Mouse (Mus musculus) G1E (cell line): ENCODE measurements around the gene Agk. TPM values are rescaled to one million over a fixed set of nuclear protein-coding genes. Genes with fewer than 3 reads are reported as not detected.
A peak's percentile ranks its signal among the peaks of the same experiment; 100 is the strongest.

Experiments
- ATAC-seq: 2 replicates; pipeline ENCODE4 v1.8.0; 2016; ENCODE audit warnings: mild to moderate bottlenecking; ENCODE audit not compliant: insufficient number of reproducible peaks, poor library complexity, low FRiP score, severe bottlenecking; ENCODE audit errors: extremely low read depth
- DNase-seq: peaks from one replicate; pipeline ENCODE4 v3.0.0; 2012; ENCODE audit warnings: low spot score
- H3K27me3 ChIP-seq: 2 replicates; pipeline ENCODE4 v1.6.1; 2012; ENCODE audit warnings: mild to moderate bottlenecking, low read length, inconsistent platforms; ENCODE audit not compliant: insufficient read depth
- H3K36me3 ChIP-seq: replicated peaks from 2 replicates; pipeline ENCODE3; 2012; ENCODE audit warnings: mild to moderate bottlenecking, inconsistent platforms
- H3K4me1 ChIP-seq: 2 replicates; pipeline ENCODE4 v1.6.1; 2012; ENCODE audit warnings: low read depth, low read length, inconsistent platforms, mixed read lengths; ENCODE audit not compliant: insufficient read depth
- H3K4me3 ChIP-seq: 2 replicates; pipeline ENCODE4 v1.5.1; 2012; ENCODE audit warnings: low read depth, mild to moderate bottlenecking, inconsistent platforms, low read length, moderate library complexity, mixed read lengths
- H3K9me3 ChIP-seq: replicated peaks from 2 replicates; pipeline ENCODE4 v1.6.1; 2012; ENCODE audit warnings: inconsistent platforms
- CTCF ChIP-seq: IDR thresholded peaks from 2 replicates; pipeline ENCODE4 v1.5.1; 2012; ENCODE audit warnings: low read depth, low read length, inconsistent platforms, mixed read lengths
- GATA1 ChIP-seq: IDR thresholded peaks from 2 replicates; pipeline ENCODE4 v1.6.1; 2012; ENCODE audit warnings: borderline replicate concordance, low read length, inconsistent platforms, mixed read lengths
- GATA2 ChIP-seq: IDR thresholded peaks from 2 replicates; pipeline ENCODE4 v1.6.1; 2012; ENCODE audit warnings: low read depth, low read length, inconsistent platforms, borderline replicate concordance
- POLR2AphosphoS5 ChIP-seq: IDR thresholded peaks from 2 replicates; pipeline ENCODE4 v1.6.1; 2012; ENCODE audit warnings: low read depth, low read length, inconsistent platforms; ENCODE audit not compliant: insufficient replicate concordance
- TAL1 ChIP-seq: conservative IDR thresholded peaks from 2 replicates; pipeline ENCODE4 v1.6.1; 2012; ENCODE audit warnings: low read depth, low read length, inconsistent platforms, mixed read lengths
- polyA plus RNA-seq: library from polyadenylated mRNA; stranded (reverse); fragments of >175 nt; gene quantifications from 2 replicates; pipeline ENCODE4 v1.2.3, GENCODE M21; 2012
- total RNA-seq, 2 experiments: library from RNA; stranded (forward) in 1 of 2; stranded (reverse) in 1 of 2; fragments of 200-1000 nt in 1 of 2; fragments of >200 nt in 1 of 2; fragmentation: Nextera tagmentation in 1 of 2; gene quantifications; 2 replicates each; pipeline ENCODE4 v1.2.3; 2014 to 2017

Gene Agk
- total and polyA plus RNA-seq, 3 experiments = 5.8 to 29.3 (median 23.2) TPM

- H3K9me3 ChIP-seq = no peaks in the 10 kb centered on the region
- TF ChIP-seq CTCF (no peak), GATA1 (no peak), TAL1 (no peak), POLR2AphosphoS5 (no peak), GATA2 (no peak)
- H3K27me3 ChIP-seq = no peaks in the 10 kb centered on the region
- ATAC-seq = no peak
- no peaks in the 10 kb centered on the region for H3K4me1 ChIP-seq
- no peak overlapping the region for H3K4me3 ChIP-seq
- H3K36me3 ChIP-seq = peaks cover 41% of the 10 kb centered on the region
- no peak for DNase-seq
Measured at GRCm38 (mm10) chr6:40371031-40371430, 46.1 kb downstream of the Agk start.

DNA sequence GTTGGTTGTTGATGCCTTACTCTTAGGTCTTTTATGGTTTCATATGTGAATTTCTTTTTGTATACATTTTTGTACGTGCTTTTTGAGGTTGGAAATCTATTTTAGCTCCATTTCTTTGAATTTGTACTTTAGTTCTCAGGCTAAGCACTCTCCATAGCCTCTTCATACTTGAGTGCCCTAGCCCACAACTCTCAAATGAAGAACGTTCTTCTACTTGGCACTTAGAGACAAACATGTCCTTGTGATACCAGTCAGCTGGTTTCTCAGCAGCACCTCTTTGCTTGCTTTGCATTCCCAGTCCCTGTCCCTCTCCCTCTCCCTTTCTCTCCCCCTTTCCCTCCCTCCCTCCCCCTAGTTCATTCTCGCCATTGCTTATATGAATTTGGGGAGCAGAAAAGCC lies 55.2 kb downstream of the Agk start:
- H3K36me3 ChIP-seq = peaks cover 32% of the 10 kb centered on the region
- TF ChIP-seq POLR2AphosphoS5 = no peak
- no peak for TF ChIP-seq CTCF
- no peak for TF ChIP-seq GATA2
- no peak for TF ChIP-seq TAL1
- H3K4me1 ChIP-seq = no peaks in the 10 kb centered on the region
- no peak overlapping the region for H3K4me3 ChIP-seq
- no peak for DNase-seq
- no peak for ATAC-seq
- H3K27me3 ChIP-seq = no peaks in the 10 kb centered on the region
- no peaks in the 10 kb centered on the region for H3K9me3 ChIP-seq

DNA sequence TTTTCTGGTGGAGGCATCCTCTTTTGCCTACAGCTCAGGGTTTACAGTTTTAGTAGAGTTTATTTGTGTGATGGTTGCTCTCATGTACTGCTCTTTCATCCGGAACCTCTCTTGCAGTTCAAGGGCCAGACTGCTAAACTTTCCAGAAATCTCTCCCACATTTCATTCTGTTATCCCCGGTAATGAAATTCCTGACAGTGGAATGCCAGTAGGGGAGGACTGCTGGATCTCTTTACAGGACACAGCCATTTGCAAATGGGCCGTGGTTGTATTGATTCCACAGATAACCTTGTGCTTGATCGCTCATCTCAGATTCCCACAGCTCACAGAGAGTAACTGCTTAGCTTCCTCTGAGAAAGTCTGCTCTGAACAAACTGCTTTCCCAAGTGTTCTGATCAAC lies 56.9 kb downstream of the Agk start:
- H3K27me3 ChIP-seq = no peaks in the 10 kb centered on the region
- peaks cover 36% of the 10 kb centered on the region for H3K36me3 ChIP-seq
- H3K4me1 ChIP-seq = peaks cover 1% of the 10 kb centered on the region; the same call in 1 of the 2 replicates
- no peak for ATAC-seq
- DNase-seq = no peak
- no peaks in the 10 kb centered on the region for H3K9me3 ChIP-seq
- TF ChIP-seq GATA2 (no peak), TAL1 (no peak), CTCF (no peak), GATA1 (no peak), POLR2AphosphoS5 (no peak)
- H3K4me3 ChIP-seq = no peak overlapping the region

DNA sequence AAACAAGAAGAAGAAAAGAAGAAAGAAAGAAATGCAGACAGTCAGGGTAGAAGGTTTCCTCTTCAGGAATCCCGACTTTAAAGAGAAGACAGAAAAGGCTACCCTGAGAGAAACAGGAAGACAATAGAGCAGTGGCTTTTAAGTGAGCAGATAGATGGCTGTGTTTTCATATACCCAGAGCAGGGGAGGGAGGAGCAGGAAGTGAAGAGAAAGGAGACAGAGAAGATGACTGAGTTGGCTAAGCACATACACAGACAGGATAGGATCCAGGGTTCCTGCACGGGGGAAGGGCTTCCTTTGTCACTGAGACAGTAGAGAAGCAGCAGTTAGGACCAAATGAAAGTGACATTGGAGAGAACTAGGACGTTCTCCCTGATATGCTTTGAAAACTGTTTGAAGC lies 60.7 kb downstream of the Agk start:
- Histone ChIP-seq H3K4me1 (peaks cover 19% of the 10 kb centered on the region), H3K27me3 (no peaks in the 10 kb centered on the region), H3K36me3 (peaks cover 34% of the 10 kb centered on the region), H3K9me3 (no peaks in the 10 kb centered on the region), H3K4me3 (no peak overlapping the region)
- no peak for TF ChIP-seq POLR2AphosphoS5
- no peak for TF ChIP-seq TAL1
- no peak for TF ChIP-seq CTCF
- no peak for TF ChIP-seq GATA1
- TF ChIP-seq GATA2 = no peak
- ATAC-seq = no peak
- DNase-seq = no peak

DNA sequence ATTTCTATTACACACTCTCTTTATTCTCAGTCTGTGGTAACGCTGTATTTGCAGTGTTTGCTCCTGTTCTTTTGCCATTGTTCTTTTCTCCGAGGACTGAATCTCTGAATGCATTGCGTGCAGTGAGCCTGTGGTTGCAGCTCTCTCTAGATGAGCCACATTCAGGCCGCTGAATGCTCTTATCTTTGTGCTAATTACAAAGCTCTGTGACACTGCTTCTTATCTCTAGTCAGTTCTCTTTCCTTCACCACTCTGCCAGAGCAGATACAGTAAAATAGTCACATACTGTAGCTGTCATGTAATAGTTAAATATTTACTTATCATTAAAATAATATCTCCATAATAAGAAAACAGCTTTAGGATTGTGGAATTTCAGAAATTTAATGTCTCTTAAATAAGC lies 63.7 kb downstream of the Agk start:
- peak; percentile 3 for DNase-seq
- peak; percentile 21; the same call in 1 of the 2 replicates for TF ChIP-seq TAL1
- no peak for TF ChIP-seq CTCF
- Histone ChIP-seq H3K4me1 (peaks cover 19% of the 10 kb centered on the region), H3K9me3 (no peaks in the 10 kb centered on the region), H3K36me3 (peaks cover 44% of the 10 kb centered on the region), H3K27me3 (no peaks in the 10 kb centered on the region), H3K4me3 (no peak overlapping the region)
- peak; percentile 88 for ATAC-seq

GRCm38 (mm10) chr6:40390975-40391374 lies 66.0 kb downstream of the Agk start:
- Histone ChIP-seq H3K9me3 (no peaks in the 10 kb centered on the region), H3K36me3 (peaks cover 58% of the 10 kb centered on the region), H3K4me1 (peaks cover 19% of the 10 kb centered on the region), H3K4me3 (no peak overlapping the region), H3K27me3 (no peaks in the 10 kb centered on the region)
- no peak for TF ChIP-seq GATA1
- TF ChIP-seq TAL1 = no peak
- TF ChIP-seq CTCF = no peak
- DNase-seq (no peak), ATAC-seq (no peak)

GRCm38 (mm10) chr6:40393213-40393612 lies 68.2 kb downstream of the Agk start:
- Histone ChIP-seq H3K27me3 (no peaks in the 10 kb centered on the region), H3K4me3 (no peak overlapping the region), H3K36me3 (peaks cover 57% of the 10 kb centered on the region), H3K4me1 (peaks cover 9% of the 10 kb centered on the region), H3K9me3 (no peaks in the 10 kb centered on the region)
- peak; percentile 31; the same call in 1 of the 2 replicates for TF ChIP-seq CTCF
- no peak for TF ChIP-seq POLR2AphosphoS5
- TF ChIP-seq GATA1 = no peak
- peak; percentile 12 for DNase-seq
- peak; percentile 37; the same call in 1 of the 2 replicates for ATAC-seq
